Mouse (Mus musculus) neutrophil, adult 5-6 weeks (primary cell): ENCODE measurements around the gene Prdm4. TPM values are rescaled to one million over a fixed set of nuclear protein-coding genes. Genes with fewer than 3 reads are reported as not detected.

ENCODE experiments used
- ATAC-seq: fragments of 151-379, 151-347 bp; 2 replicates; pipeline ENCODE4 v1.8.0; 2017; ENCODE audit warnings: mild to moderate bottlenecking, moderate TSS enrichment; ENCODE audit not compliant: insufficient number of reproducible peaks, poor library complexity, low FRiP score, severe bottlenecking; ENCODE audit errors: extremely low read depth
- total RNA-seq: library from RNA; stranded (forward); fragments of 200-1000 nt; gene quantifications from 2 replicates; pipeline ENCODE4 v1.2.3, GENCODE M21; 2017

The Prdm4 gene
- total RNA-seq, 1 experiment from 2014 or later = 36.5 TPM

GRCm38 (mm10) chr10:85873861-85874544 is 42.9 kb downstream of the Prdm4 start:
- ATAC-seq = peak; percentile 49

GRCm38 (mm10) chr10:85872479-85872773 is 44.5 kb downstream of the Prdm4 start:
- no peak; the same call in 1 of the 2 replicates for ATAC-seq

GRCm38 (mm10) chr10:85871698-85872478 is 45.1 kb downstream of the Prdm4 start:
- peak; percentile 65 for ATAC-seq

GRCm38 (mm10) chr10:85846105-85846862 is 70.7 kb downstream of the Prdm4 start:
- ATAC-seq = no peak

Other genes starting within 250 kb of the Prdm4 start
- gene Pwp1, start 87.6 kb downstream of the Prdm4 start, total RNA-seq = 21.2 and 25.3 TPM in 2 replicates
- gene Ascl4, start 10.5 kb upstream of the Prdm4 start, total RNA-seq = 1.4 TPM in 1 of 2 replicates, not detected in the other
- 107 and 115 TPM in 2 replicates for gene Rtcb, start 40.7 kb upstream of the Prdm4 start, total RNA-seq
- not detected in 2 replicates for gene Bpifc, start 94.8 kb upstream of the Prdm4 start, total RNA-seq
- gene Fbxo7, start 104.8 kb upstream of the Prdm4 start, total RNA-seq = 20.7 and 22.0 TPM in 2 replicates